Mouse (Mus musculus) kidney, adult 2 months (tissue): ENCODE results near the gene Ppip5k1.
A peak's percentile ranks its signal among the peaks of the same experiment; 100 is the strongest.

ENCODE experiments used
- CTCF ChIP-seq: fragments of 200-500 bp; conservative IDR thresholded peaks from 2 replicates; pipeline ENCODE4 v1.5.1; 2011; ENCODE audit warnings: low read depth, mild to moderate bottlenecking, control low read depth, low read length, moderate library complexity, mixed read lengths; ENCODE audit not compliant: insufficient read depth, insufficient read length
- POLR2A ChIP-seq: fragments of 200-500 bp; IDR thresholded peaks from one replicate; pipeline ENCODE4 v1.6.1; 2011; ENCODE audit warnings: low read depth, low read length, control low read depth

DNA sequence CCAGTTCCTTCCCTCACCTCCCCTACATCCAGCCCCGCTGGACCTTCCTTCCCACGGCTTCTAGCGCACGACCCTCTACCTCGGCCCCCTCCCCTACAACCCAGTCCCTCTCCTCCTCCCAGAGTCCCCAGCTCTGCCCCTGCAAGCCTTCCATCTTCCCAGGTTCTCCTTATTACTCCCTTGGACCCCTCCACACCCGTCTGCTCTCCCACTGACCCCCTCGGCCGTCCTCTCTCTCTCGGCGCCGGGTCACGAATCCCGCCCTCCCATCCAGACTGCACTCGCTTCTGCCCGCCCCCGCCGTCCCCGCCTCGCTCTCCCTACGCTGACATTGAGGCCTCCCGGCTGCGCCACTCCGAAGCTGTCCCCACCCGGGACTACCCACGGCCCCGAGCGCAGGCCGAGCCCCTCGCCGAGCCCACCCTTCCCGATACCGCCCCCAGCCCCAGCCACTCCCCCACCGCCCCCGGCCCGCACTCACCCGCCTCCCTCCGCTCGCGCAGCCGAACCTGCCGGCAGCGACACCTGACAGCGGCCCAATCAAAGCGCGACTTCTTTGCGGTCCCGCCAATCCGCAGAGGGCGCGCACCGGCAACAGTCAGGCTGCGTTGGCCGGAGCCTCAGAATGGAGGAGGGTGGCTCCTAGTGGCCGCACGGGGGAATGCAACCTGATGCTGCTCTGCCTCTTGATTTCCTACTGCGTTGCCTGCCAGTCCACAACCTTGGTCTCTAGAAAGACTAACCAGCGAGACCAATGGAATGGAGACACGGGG lies at the start of gene Ppip5k1:
- TF ChIP-seq POLR2A, result no peak
- TF ChIP-seq CTCF, result peak; percentile 93
